ENCODE assay signal across 12 mouse cellular contexts in the genomic region with DNA sequence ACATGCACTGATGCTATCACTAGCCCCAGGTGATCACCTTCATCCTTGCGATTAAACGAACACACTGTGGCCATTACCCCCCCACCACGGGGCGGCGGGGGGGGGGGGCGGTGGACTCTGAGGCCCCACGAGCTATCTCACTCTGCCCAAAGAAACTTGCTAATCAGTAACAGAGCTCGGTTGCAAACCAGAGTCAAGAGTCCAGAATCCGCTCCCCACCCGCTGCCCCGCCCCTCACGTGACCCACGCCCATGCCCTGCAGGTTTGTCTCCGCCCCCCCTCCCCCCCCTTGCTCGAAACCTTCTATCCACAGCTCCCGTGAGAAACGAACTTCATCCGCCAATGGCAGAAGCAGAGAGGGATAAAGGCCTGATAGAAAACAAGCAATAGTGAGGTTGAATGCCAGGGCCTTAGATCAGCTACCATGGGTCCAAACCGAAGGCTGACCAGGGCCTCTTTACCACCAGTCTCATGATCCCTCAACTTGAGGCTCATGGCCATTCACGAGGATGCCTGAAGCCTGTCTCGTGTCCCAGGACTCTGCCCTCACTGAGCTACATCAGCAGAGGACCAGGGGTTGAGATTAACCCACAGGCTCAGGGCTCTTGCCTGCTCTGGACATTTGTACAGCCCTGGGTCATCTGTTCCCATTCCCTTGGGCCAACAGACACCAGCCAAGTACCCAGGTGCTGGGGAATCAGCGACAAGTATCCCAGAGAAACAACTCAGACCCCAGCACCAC. TPM values are rescaled to one million over a fixed set of nuclear protein-coding genes. Genes with fewer than 3 reads are reported as not detected.
DNase-seq lines count a peak whose midpoint lies in the region; ATAC-seq and TF ChIP-seq lines count a peak whose summit lies in the region.
"Had no signal": no experiment of that assay in that cellular context is flagged by ENCODE, and none has a peak within 500 bp of the region (broad histone marks: within the 10 kb centered on the region; RNA-seq: fewer than 3 reads in every experiment).

No protein-coding gene starts in this region.

- no peak overlapping the region for H3K9ac ChIP-seq in lung, embryonic 16.5 days (ENCODE audit: low read length)
- H3K9ac ChIP-seq in limb, embryonic 15.5 days: no peak overlapping the region
- H3K9ac ChIP-seq in hindbrain, postnatal 0 days (replicated peaks; ENCODE audit: low read length): no peak overlapping the region
- H3K9ac ChIP-seq: neural tube, embryonic 15.5 days had no signal

- TF ChIP-seq CTCF in kidney, adult 2 months (conservative IDR thresholded peaks at IDR 0.05; ENCODE audit: insufficient read depth, insufficient read length, low read depth, low read length): no peak
- TF ChIP-seq CTCF in hindbrain, postnatal 0 days (IDR thresholded peaks at IDR 0.05; ENCODE audit: low read depth): no peak

- no peaks in the 10 kb centered on the region for H3K36me3 ChIP-seq in lung, embryonic 16.5 days (ENCODE audit: control insufficient read depth, insufficient read depth, low read length)
- no peaks in the 10 kb centered on the region for H3K36me3 ChIP-seq in kidney, adult 2 months (ENCODE audit: control insufficient read depth, insufficient read depth, low read length)
- no peaks in the 10 kb centered on the region for H3K36me3 ChIP-seq in limb, embryonic 15.5 days
- no peaks in the 10 kb centered on the region for H3K36me3 ChIP-seq in hindbrain, postnatal 0 days (ENCODE audit: insufficient read depth, low read length)
- H3K36me3 ChIP-seq: neural tube, embryonic 15.5 days had no signal

- ATAC-seq in lung, embryonic 16.5 days (ENCODE audit: low read depth): no peak; the same call in 1 of the 2 replicates
- ATAC-seq in limb, embryonic 15.5 days (ENCODE audit: insufficient number of reproducible peaks, low FRiP score, low TSS enrichment, low read depth): no peak
- ATAC-seq in hindbrain, postnatal 0 days: no peak
- no peak for ATAC-seq in monocyte, adult 5-6 weeks (replicated peaks; ENCODE audit: insufficient number of reproducible peaks, low FRiP score, low TSS enrichment, poor library complexity, severe bottlenecking)

- no peaks in the 10 kb centered on the region for H3K27me3 ChIP-seq in lung, embryonic 16.5 days (ENCODE audit: control insufficient read depth, insufficient read depth, low read depth, low read length)
- no peaks in the 10 kb centered on the region for H3K27me3 ChIP-seq in kidney, adult 2 months (replicated peaks; ENCODE audit: control insufficient read depth, insufficient read depth, low read length)
- no peaks in the 10 kb centered on the region for H3K27me3 ChIP-seq in limb, embryonic 15.5 days
- no peaks in the 10 kb centered on the region for H3K27me3 ChIP-seq in hindbrain, postnatal 0 days (ENCODE audit: insufficient read depth, low read length)
- H3K27me3 ChIP-seq: neural tube, embryonic 15.5 days had no signal

- H3K4me3 ChIP-seq in lung, embryonic 16.5 days (ENCODE audit: low read length): no peak overlapping the region
- H3K4me3 ChIP-seq in kidney, adult 2 months (ENCODE audit: insufficient read depth, low read depth, low read length): no peak overlapping the region
- no peak overlapping the region for H3K4me3 ChIP-seq in limb, embryonic 15.5 days
- no peak overlapping the region for H3K4me3 ChIP-seq in hindbrain, postnatal 0 days (ENCODE audit: low read length)
- H3K4me3 ChIP-seq: megakaryocyte, embryonic 14.5 days; neural tube, embryonic 15.5 days had no signal

- peaks cover 5% of the 10 kb centered on the region; the same call in 1 of the 2 replicates for H3K4me1 ChIP-seq in lung, embryonic 16.5 days (replicated peaks; ENCODE audit: control insufficient read depth, insufficient read depth, low read length)
- H3K4me1 ChIP-seq in kidney, adult 2 months (ENCODE audit: control insufficient read depth, insufficient read depth, low read length): peaks cover 57% of the 10 kb centered on the region
- H3K4me1 ChIP-seq in limb, embryonic 15.5 days: peaks cover 20% of the 10 kb centered on the region
- H3K4me1 ChIP-seq in hindbrain, postnatal 0 days (ENCODE audit: insufficient read depth, low read length): 0 out of 2 replicates have a peak, but pooled peaks cover 3% of the 10 kb centered on the region

- WGBS in lung, embryonic 16.5 days: 36% methylated on average over 22 of the region's 22 CpGs
- WGBS in kidney, adult 2 months: 29% methylated on average over 22 of the region's 22 CpGs
- 25% methylated on average over 22 of the region's 22 CpGs for WGBS in limb, embryonic 15.5 days
- 54% methylated on average over 22 of the region's 22 CpGs for WGBS in hindbrain, postnatal 0 days

- no peak for DNase-seq in lung, postnatal 14 days
- DNase-seq in kidney, adult 2 months: peak; percentile 90
- peak; percentile 95 for DNase-seq in yolk sac, embryonic 10.5 days (ENCODE audit: low spot score)
- no peak for DNase-seq in hindbrain, postnatal 0 days (ENCODE audit: low spot score)
- no peak for DNase-seq in layer of hippocampus, adult 8-10 months (ENCODE audit: low spot score in 2 of 2)
- DNase-seq: gastrocnemius, postnatal 14 days had no signal

- H3K9me3 ChIP-seq in lung, embryonic 16.5 days (ENCODE audit: control insufficient read depth, low read length): no peaks in the 10 kb centered on the region
- H3K9me3 ChIP-seq in limb, embryonic 15.5 days: no peaks in the 10 kb centered on the region
- no peaks in the 10 kb centered on the region for H3K9me3 ChIP-seq in hindbrain, postnatal 0 days (ENCODE audit: low read length)
- H3K9me3 ChIP-seq: neural tube, embryonic 15.5 days had no signal

- no peak overlapping the region for H3K27ac ChIP-seq in lung, embryonic 16.5 days (ENCODE audit: low read length)
- H3K27ac ChIP-seq in kidney, adult 2 months (ENCODE audit: insufficient read depth, low read depth, low read length): peak overlapping the region; percentile 89
- no peak overlapping the region for H3K27ac ChIP-seq in limb, embryonic 15.5 days
- no peak overlapping the region for H3K27ac ChIP-seq in hindbrain, postnatal 0 days
- H3K27ac ChIP-seq: neural tube, embryonic 15.5 days had no signal

- TF ChIP-seq POLR2A in kidney, adult 2 months (IDR thresholded peaks at IDR 0.05; ENCODE audit: low read depth, low read length): no peak

- H3K4me2 ChIP-seq in lung, embryonic 16.5 days (ENCODE audit: low read depth, low read length): peak overlapping the region; percentile 25
- H3K4me2 ChIP-seq in limb, embryonic 15.5 days: peak overlapping the region; percentile 24; the same call in 1 of the 2 replicates
- no peak overlapping the region for H3K4me2 ChIP-seq in hindbrain, postnatal 0 days (ENCODE audit: low read depth, low read length)
- H3K4me2 ChIP-seq: neural tube, embryonic 15.5 days had no signal

RNA-seq across cellular contexts. Expression of a gene that starts 31.5 kb away (rescaled TPM):
- 25.7 and 26.0 TPM in 2 replicates for polyA plus RNA-seq in lung, embryonic 16.5 days (2015; fragmentation: Nextera tagmentation; extraction: Ambion mirVana)
- 59.6 and 60.4 TPM in 2 replicates for polyA plus RNA-seq in kidney, adult 2 months (2012; rRNA removed)
- 26.1 and 26.8 TPM in 2 replicates for polyA plus RNA-seq in limb, embryonic 15.5 days (2015; fragmentation: Nextera tagmentation; extraction: Ambion mirVana)
- total RNA-seq in hindbrain, postnatal 0 days (2014; rRNA removed): 7.5 and 7.6 TPM in 2 replicates
- 7.8 and 8.6 TPM in 2 replicates for polyA plus RNA-seq in hindbrain, postnatal 0 days (2015; fragmentation: Nextera tagmentation; extraction: Ambion mirVana)
- 57.2 to 77.8 TPM (median 58.7 TPM) in 3 replicates for total RNA-seq in monocyte, adult 5-6 weeks (2017)
- total RNA-seq in layer of hippocampus, adult 8-10 months (2022): 1 to 10 TPM; 3.4 to 7.1 (median 6.0) TPM
- total RNA-seq: MEL had no signal

RNA-seq across cellular contexts. Expression of a gene that starts 37.7 kb away (rescaled TPM):
- polyA plus RNA-seq in lung, embryonic 16.5 days (2015; fragmentation: Nextera tagmentation; extraction: Ambion mirVana): 3.2 and 3.3 TPM in 2 replicates
- 0.18 and 0.28 TPM in 2 replicates for polyA plus RNA-seq in kidney, adult 2 months (2012; rRNA removed)
- polyA plus RNA-seq in limb, embryonic 15.5 days (2015; fragmentation: Nextera tagmentation; extraction: Ambion mirVana): 3.9 and 5.5 TPM in 2 replicates
- 2.0 and 16.9 TPM in 2 replicates for total RNA-seq in hindbrain, postnatal 0 days (2014; rRNA removed)
- polyA plus RNA-seq in hindbrain, postnatal 0 days (2015; fragmentation: Nextera tagmentation; extraction: Ambion mirVana): 5.8 and 7.5 TPM in 2 replicates
- 0.32 to 4.4 TPM (median 0.38 TPM) in 3 replicates for total RNA-seq in monocyte, adult 5-6 weeks (2017)
- 10 to 100 TPM in 1 of 4 experiments, 1 to 10 TPM in 3; 6.9 to 10.4 (median 9.0) TPM for total RNA-seq in layer of hippocampus, adult 8-10 months (2022)
- total RNA-seq: MEL had no signal

Comparison
In these comparisons a context has a peak if more than half of its experiments do, and no peak if none do; other contexts are left out.
1. DNase-seq: peak in kidney, adult 2 months (single experiment) and yolk sac, embryonic 10.5 days (single experiment); none in lung, postnatal 14 days (single experiment), hindbrain, postnatal 0 days (single experiment) and layer of hippocampus, adult 8-10 months (0 of 2).